Mouse (Mus musculus): ENCODE data around the gene Rc3h2. TPM values are rescaled to one million over a fixed set of nuclear protein-coding genes. Genes with fewer than 3 reads are reported as not detected.

Rc3h2 gene
- total RNA-seq (2015) (30.6 and 31.1 TPM in 2 replicates), total RNA-seq (2017) (37.3 and 42.5 TPM in 2 replicates)

DNA sequence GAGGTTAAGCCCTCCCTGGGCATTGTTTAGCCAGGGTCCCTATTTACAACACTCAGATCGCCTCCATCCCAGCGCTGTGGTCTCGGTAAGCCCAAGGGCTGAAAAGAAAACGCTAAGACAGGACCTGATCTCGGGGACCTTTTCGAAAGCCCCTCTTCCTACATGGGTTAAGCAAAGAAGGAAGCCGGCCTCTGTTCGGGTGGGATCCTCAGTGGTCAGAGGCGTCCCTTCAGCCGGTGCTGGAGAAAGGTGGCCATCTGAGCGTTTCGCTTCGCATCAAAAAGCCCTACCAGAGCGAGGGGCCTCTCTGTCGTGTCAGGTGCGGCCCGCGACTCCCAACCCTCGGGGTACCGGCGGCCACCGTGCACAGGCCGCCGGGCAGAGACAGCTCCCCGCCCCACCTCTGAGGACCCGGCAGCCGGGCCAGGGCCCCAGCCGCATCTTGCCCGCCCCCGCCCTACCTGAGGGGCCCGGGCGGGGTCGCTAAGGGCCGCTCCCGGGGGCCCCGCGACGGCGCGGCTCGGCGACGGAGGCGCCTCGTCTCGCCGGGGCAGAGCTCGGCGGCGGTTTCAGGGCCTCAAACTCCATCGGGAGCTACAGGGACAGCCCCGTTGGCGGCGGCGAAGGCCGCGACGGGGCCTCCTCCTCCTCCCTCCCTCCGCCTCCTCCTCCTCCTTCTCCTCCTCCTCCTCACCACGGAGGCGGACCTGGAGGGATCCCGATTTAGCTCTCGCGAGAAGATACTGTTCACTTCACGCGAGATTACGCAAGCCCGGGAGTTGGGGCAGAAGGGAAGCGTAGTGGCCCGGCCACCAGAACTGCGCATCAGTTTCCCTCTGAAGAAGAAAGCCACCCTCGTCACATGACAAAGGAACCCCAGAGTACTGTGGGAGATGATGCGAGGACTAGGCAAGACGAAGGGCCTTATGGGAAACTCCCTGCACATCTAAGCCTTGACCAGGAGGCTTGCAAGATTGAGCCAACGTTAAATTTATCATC, at the start of gene Rc3h2:
TSS of gene Rc3h2 (minus strand) at position 598 of the 999 bp plus-strand sequence.
- ATAC-seq (ENCODE audit: poor library complexity, severe bottlenecking), result peak; percentile 96

DNA sequence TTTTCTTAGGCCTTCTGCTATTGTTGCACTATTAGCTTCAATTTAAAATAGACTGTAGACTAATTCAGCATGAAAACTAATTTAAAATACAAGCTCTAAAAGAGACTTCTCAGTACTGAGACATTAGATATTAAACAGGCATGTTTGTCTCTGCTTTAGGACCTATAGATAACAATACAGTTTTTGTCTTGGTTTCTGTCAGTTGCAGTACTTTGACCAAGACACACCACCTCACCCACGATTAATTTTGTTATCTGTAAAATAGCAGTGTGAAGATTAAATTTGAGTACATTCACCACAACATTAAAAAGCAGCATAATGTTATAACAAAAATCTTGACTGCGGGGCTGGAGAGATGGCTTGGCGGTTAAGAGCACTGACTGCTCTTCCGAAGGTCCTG, 43.6 kb upstream of the Rc3h2 start:
- no peak for ATAC-seq (ENCODE audit: poor library complexity, severe bottlenecking)

DNA sequence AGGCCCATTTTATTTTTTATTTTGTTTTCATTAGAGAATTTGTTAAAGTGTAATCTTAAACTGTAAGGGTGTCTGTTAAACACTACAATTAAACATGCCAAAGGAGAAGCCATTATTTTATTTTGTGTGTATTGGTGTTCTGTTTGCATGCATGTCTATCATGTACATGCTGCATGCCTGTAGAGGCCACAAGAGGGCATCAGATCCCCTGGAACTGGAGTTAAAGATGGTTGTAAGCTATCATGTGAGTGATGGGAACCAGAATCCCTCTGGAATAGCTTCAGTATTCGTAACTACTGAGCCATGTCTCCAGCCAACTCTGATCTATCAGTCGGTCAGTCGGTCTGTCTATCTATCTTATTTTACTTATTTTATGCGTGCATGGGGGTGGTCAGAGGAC, 38.0 kb upstream of the Rc3h2 start:
- ATAC-seq (ENCODE audit: poor library complexity, severe bottlenecking), result no peak

- ATAC-seq (ENCODE audit: poor library complexity, severe bottlenecking), result no peak
Measured at GRCm38 (mm10) chr2:37452376-37452760, 29.7 kb upstream of the Rc3h2 start.

GRCm38 (mm10) chr2:37451667-37452375, 29.1 kb upstream of the Rc3h2 start:
- ATAC-seq (ENCODE audit: poor library complexity, severe bottlenecking), result peak; percentile 99

DNA sequence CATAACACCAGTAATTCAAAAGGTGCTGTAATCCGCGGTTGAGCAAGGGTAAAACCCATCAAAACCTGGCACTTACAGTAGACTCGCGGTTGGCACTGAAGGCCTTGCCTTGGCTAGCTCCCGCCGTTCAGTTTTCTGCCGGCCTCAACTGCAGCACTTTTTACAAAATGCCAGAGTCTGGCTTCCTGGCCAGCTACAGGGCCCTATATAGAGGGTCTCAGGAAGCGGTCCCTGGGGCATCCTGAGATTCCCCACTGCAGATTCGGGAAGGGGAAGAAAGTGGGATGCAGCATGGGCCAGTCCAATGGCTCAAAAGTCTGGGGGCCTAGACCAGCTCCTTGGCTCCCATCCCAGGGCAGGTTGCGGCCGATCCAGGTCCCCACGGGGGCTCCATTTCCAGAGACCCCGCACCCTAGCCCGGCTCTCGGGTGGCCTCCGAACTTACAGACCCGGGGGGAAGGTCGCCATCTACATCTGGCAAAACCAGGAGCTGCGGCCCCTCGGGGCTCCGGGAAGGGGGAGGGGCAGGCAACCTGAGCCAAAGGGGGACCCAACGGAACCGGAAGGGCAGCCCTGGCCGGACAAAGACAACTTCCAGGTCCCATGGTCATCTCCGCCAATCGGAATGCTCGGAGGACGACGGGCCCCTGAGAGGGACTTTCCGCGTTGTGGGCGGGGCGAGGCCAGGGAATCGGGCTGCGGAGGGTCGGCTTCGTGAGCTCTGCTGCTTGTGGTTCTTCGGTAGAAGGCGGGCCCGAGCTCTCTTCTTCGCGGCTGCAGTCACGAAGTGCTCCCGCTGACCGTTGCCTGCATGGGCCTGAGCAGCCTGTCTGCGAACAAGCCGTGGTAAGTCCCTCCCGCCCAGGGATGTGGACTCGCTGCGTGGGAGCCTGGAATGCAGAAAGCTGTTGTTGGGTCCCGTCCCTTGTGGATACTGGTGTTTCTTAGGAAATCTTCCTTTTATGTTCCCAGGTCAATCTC, 20.2 kb upstream of the Rc3h2 start, which contains the start of the genes Zbtb26, Zbtb6 and Rabgap1:
TSS of gene Zbtb26 (minus strand) at position 525 of the 981 bp plus-strand sequence.
TSS of gene Zbtb6 (minus strand) at position 561 of the 981 bp plus-strand sequence.
TSS of gene Rabgap1 (plus strand) at position 669 of the 981 bp plus-strand sequence.
- ATAC-seq (ENCODE audit: poor library complexity, severe bottlenecking), result peak; percentile 99

DNA sequence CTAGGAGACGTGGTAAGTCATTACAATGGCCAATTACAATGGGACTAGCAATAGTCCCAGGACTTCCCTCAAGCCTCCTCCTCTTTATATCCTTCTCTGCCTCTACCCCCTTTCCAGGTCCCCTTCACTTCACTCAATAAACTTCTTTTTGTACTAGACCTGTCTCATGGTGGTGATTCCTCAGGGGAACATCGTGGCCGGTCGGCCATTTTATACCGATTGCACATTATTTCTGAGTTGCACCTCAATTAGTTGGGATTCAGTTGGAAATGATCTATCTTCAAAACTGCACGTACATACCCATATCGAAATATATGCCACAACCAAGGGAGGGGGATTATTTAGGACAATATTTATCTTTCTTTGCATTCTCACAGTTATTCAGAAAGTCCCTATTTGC, 8.9 kb upstream of the Rc3h2 start:
- no peak for ATAC-seq (ENCODE audit: poor library complexity, severe bottlenecking)

DNA sequence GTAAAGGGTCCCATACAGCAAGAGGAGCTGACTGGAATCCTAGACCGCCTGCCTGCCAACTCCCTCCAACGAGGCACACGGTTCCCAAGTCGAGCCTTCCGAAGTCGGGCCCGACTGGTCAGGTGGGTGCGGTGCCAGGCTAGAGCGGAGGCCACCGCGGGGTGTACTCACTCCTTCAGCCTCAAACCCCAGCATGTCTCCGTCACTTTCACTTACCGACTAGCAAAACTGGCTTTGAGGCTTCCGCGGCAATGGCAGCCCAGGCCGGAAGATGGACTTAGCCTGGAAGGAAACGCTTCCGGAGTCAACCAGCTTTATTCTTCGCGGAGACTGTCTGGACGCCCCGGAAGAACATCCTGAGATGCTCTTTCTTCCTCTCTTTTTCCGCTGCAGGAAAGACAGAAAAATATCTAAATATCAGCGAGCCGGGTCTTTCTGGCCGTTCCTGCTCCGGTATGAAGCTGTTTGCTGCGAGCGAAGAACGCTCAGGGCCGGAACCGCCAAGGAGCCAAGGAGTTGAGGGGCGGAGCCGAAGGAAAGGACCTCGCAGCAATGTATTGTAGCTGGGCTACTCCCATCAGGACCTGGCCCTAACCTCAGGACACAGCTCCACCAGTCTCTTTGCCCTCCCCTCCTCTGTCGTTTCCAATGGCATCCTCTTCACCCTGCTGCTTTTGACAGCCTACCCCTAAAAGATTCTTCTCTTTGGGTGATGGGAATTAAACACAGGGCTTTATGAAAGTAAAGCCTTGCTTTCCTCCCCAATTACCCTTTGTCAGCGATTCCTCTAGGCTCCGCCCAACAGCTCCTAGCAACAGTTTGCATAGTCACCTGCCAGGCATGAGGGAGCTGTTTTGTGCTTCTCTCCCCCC, 8.1 kb upstream of the Rc3h2 start:
- ATAC-seq (ENCODE audit: poor library complexity, severe bottlenecking), result peak; percentile 97

- ATAC-seq (ENCODE audit: poor library complexity, severe bottlenecking), result no peak
Measured at GRCm38 (mm10) chr2:37423671-37424070, 968 bp upstream of the Rc3h2 start.

- ATAC-seq (ENCODE audit: poor library complexity, severe bottlenecking), result no peak
Measured at GRCm38 (mm10) chr2:37421903-37422302, 800 bp downstream of the Rc3h2 start.

- ATAC-seq (ENCODE audit: poor library complexity, severe bottlenecking), result no peak
Measured at GRCm38 (mm10) chr2:37395539-37395938, 27.2 kb downstream of the Rc3h2 start.

GRCm38 (mm10) chr2:37382921-37383320, 39.8 kb downstream of the Rc3h2 start:
- no peak for ATAC-seq (ENCODE audit: poor library complexity, severe bottlenecking)

GRCm38 (mm10) chr2:37380189-37380588, 42.5 kb downstream of the Rc3h2 start:
- ATAC-seq (ENCODE audit: poor library complexity, severe bottlenecking), result peak; percentile 95

- ATAC-seq (ENCODE audit: poor library complexity, severe bottlenecking), result peak; percentile 54; the same call in 1 of the 2 replicates
Measured at GRCm38 (mm10) chr2:37376018-37376417, 46.7 kb downstream of the Rc3h2 start.

GRCm38 (mm10) chr2:37370651-37371050, 52.1 kb downstream of the Rc3h2 start:
- ATAC-seq (ENCODE audit: poor library complexity, severe bottlenecking), result no peak

DNA sequence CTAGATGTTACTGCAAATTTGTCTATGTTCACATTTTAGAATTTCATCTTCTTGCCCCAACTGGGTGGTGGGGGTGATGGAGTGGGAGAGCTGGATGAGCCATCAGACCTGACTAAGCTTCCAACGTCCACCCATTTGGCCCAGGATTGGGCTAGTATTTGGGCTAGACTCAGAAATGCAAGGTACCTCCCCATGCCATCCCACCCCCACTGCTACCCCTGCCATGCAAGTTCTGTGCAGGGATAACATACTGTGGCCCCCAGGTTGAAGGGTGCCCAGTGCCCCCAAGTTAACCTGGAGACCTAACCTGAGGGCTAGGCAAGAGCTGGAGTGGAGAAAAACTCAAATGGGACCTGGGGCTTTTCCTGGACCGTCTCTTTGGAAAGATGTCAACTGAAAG, 62.8 kb downstream of the Rc3h2 start:
- no peak for ATAC-seq (ENCODE audit: poor library complexity, severe bottlenecking)

DNA sequence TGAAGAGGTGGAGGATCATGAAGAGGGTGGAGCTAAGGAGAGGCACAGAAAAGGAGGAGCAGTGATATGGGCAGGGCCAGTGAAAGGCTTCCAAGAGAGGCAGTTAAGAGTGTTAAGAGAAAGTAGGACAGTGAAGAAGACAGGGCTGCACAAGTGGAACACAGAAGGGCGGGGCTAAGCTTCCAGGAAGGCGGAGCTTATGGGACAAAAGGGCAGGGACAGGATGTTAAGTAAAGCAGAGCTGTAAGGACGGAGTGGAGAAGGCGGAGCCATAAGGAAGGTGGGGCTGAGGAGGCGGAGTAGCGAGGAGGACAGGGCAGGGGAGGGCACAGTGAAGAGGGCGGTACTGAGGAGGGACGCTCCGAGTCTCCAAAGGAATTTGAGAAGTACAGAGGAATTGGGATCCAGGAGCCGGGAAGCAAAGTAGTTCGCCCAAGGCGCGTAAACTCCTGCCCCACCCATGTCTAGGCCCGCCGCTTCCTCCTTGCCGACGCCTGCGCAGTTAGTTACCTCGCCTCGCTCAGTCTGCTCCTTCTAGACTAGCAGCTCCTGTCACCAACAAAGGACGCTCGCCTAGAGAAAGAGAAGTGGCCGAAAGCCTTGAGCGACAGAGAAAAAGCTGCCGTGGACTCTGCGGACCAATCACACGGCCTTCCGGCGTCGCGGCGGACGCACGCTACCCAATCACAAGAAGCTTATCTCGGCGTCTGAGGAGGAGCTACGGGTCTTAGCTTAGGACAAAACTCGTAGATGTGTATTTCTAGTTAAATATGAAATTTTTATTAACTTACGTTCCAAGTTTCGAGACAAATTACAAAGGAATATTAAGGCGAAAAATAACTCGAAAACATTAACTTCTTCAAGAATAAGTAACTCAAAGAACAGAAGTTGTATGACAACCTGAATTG, 63.8 kb downstream of the Rc3h2 start, which contains the start of gene Pdcl:
TSS of gene Pdcl (minus strand) at position 700 of the 908 bp plus-strand sequence.
- ATAC-seq (ENCODE audit: poor library complexity, severe bottlenecking), result peak; percentile 92

GRCm38 (mm10) chr2:37355571-37355970, 67.1 kb downstream of the Rc3h2 start:
- no peak for ATAC-seq (ENCODE audit: poor library complexity, severe bottlenecking)

Measured in megakaryocyte, adult 5-6 weeks (primary cell).